Mouse (Mus musculus) limb, embryonic 11.5 days (tissue): ENCODE results near the gene Madcam1. TPM values are rescaled to one million over a fixed set of nuclear protein-coding genes. Genes with fewer than 3 reads are reported as not detected.
"Not testable (repeated sequence)": the region's sequence is repeated elsewhere in the genome, so short reads cannot be mapped to it uniquely, and the experiment has no call there.

Experiments
- ATAC-seq: fragments of 200-750 bp; cut with Nextera tagmentation; 2 replicates; pipeline ENCODE4 v1.8.0; 2017; ENCODE audit warnings: low read depth; ENCODE audit not compliant: insufficient number of reproducible peaks, low FRiP score, low TSS enrichment
- DNase-seq: peaks from one replicate; pipeline ENCODE4 v3.0.0-alpha.2; 2015; ENCODE audit warnings: low spot score
- H3K27ac ChIP-seq: fragments of 300-500 bp; sonication (generic); replicated peaks from 2 replicates; pipeline ENCODE4 v1.5.1; 2014; ENCODE audit warnings: low read depth, mild to moderate bottlenecking, low read length
- H3K27me3 ChIP-seq: fragments of 300-500 bp; sonication (generic); 2 replicates; pipeline ENCODE4 v1.6.1; 2014; ENCODE audit warnings: mild to moderate bottlenecking, low read length, mixed read lengths; ENCODE audit not compliant: control insufficient read depth, insufficient read depth
- H3K36me3 ChIP-seq: fragments of 300-500 bp; sonication (generic); 2 replicates; pipeline ENCODE4 v1.6.1; 2014; ENCODE audit warnings: mild to moderate bottlenecking, low read length, moderate library complexity, mixed read lengths; ENCODE audit not compliant: control insufficient read depth, insufficient read depth
- H3K4me1 ChIP-seq: fragments of 300-500 bp; sonication (generic); 2 replicates; pipeline ENCODE4 v1.6.1; 2014; ENCODE audit warnings: low read length, mixed read lengths; ENCODE audit not compliant: control insufficient read depth, insufficient read depth
- H3K4me2 ChIP-seq: fragments of 300-500 bp; sonication (generic); 2 replicates; pipeline ENCODE4 v1.6.1; 2014; ENCODE audit warnings: low read depth, mild to moderate bottlenecking, moderate library complexity; ENCODE audit not compliant: severe bottlenecking
- H3K4me3 ChIP-seq: fragments of 300-500 bp; sonication (generic); 2 replicates; pipeline ENCODE4 v1.5.1; 2014; ENCODE audit warnings: low read depth, low read length
- H3K9ac ChIP-seq: fragments of 300-500 bp; sonication (generic); 2 replicates; pipeline ENCODE4 v1.6.1; 2014; ENCODE audit warnings: mild to moderate bottlenecking, low read length
- H3K9me3 ChIP-seq: fragments of 300-500 bp; sonication (generic); 2 replicates; pipeline ENCODE4 v1.6.1; 2016; ENCODE audit warnings: low read length; ENCODE audit not compliant: control insufficient read depth
- WGBS: fragments of 180-500 bp; shearing (Covaris S2); extraction: QIAGEN DNeasy Blood & Tissue Kit; methylation state at CpG from one replicate; pipeline ENCODE4 v1.1.7; 2014; 5-methylcytosine and 5-hydroxymethylcytosine counted together
- polyA plus RNA-seq: library from polyadenylated mRNA; unstranded; fragments of >200 nt; fragmentation: Nextera tagmentation; extraction: Ambion mirVana; gene quantifications from 2 replicates; pipeline ENCODE4 v1.2.1, GENCODE M21; 2014

The Madcam1 gene
- polyA plus RNA-seq, 1 experiment from 2014 or later = 5.6 TPM

GRCm38 (mm10) chr10:79697916-79698315 is 33.6 kb downstream of the Madcam1 start:
- Histone ChIP-seq H3K4me3 (no peak overlapping the region), H3K9me3 (no peaks in the 10 kb centered on the region), H3K4me1 (peaks cover 11% of the 10 kb centered on the region; the same call in 1 of the 2 replicates), H3K9ac (no peak overlapping the region), H3K4me2 (no peak overlapping the region), H3K27me3 (no peaks in the 10 kb centered on the region), H3K36me3 (no peaks in the 10 kb centered on the region), H3K27ac (no peak overlapping the region)
- no peak for DNase-seq
- 75% methylated on average over 6 of the region's 6 CpGs for WGBS
- ATAC-seq = no peak

GRCm38 (mm10) chr10:79698459-79698858 is 34.1 kb downstream of the Madcam1 start:
- H3K4me1 ChIP-seq = peaks cover 11% of the 10 kb centered on the region; the same call in 1 of the 2 replicates
- no peaks in the 10 kb centered on the region for H3K27me3 ChIP-seq
- no peak overlapping the region for H3K4me3 ChIP-seq
- ATAC-seq = no peak
- no peaks in the 10 kb centered on the region for H3K9me3 ChIP-seq
- H3K4me2 ChIP-seq = no peak overlapping the region
- H3K36me3 ChIP-seq = no peaks in the 10 kb centered on the region
- WGBS = 94% methylated on average over 6 of the region's 6 CpGs
- H3K9ac ChIP-seq = no peak overlapping the region
- H3K27ac ChIP-seq = no peak overlapping the region
- DNase-seq = no peak

DNA sequence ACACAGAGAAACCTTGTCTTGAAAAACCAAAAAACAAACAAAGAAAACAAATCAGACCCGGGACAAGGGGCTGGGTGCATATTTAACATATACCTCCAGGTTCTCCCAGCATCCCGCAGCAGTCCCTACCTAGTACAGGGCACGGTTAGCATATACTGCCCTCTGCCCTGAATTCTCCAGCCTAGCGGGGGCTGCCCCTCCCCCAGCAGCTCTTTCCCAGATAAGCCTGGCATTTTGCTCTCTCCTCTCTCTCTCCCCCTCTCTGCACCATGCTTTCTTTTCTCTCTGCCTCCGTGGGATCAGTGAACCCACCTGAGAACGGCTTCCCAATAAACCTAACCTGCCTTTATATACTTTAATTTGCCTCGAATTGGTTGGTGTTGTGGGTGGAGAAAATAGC is 36.3 kb downstream of the Madcam1 start:
- Histone ChIP-seq H3K9me3 (no peaks in the 10 kb centered on the region), H3K36me3 (no peaks in the 10 kb centered on the region), H3K4me1 (peaks cover 15% of the 10 kb centered on the region), H3K27me3 (no peaks in the 10 kb centered on the region), H3K4me3 (no peak overlapping the region), H3K4me2 (no peak overlapping the region), H3K27ac (no peak overlapping the region), H3K9ac (no peak overlapping the region)
- DNase-seq (no peak), ATAC-seq (no peak)
- WGBS = 48% methylated on average over 7 of the region's 7 CpGs

DNA sequence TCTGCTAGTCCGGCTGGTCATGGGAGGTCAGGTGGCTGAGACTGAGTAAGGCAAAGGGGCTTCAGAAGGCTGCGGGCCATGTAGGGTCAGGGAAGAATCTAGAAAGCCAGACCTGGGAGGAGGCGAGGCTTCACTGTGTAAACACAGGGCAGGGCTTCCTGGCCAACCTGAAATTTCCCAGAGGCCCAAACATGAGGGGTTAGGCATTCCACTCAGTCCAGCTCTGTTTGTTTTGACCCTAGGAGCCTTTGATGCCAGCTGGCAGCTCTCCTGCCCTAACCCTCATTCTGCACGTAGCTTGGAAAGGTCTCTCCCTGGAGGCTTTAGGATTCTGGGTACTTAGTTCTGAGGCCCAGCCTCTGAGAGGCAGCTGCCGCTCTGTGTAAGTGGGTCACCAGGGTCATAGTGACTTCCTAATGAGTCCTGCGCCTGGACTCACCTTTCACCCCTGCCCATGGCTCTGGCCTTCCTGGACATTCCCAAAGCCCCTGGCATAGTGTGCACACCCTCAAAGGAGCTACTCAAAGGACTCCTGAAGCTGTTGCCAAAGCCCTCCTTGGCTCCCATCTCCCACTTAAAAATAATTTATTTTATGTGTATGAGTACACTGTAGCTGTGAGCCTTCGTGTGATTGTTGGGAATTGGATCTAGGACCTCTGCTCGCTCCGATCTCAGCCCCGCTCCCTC is 37.2 kb downstream of the Madcam1 start:
- H3K4me3 ChIP-seq = no peak overlapping the region

DNA sequence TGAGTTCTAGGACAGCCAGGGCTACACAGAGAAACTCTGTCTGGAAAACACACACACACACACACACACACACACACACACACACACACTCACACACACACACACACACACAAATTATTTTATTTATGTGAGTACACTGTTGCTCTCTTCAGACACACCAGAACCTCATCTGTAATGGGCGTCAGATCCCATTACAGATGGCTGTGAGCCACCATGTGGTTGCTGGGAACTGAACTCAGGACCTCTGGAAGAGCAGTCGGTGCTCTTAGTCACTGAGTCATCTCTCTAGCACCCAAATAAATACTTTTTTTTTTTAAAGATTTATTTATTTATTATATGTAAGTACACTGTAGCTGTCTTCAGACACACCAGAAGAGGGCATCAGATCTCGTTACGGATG is 38.6 kb downstream of the Madcam1 start:
- not testable (repeated sequence) for ATAC-seq, H3K4me2 ChIP-seq, H3K36me3 ChIP-seq, H3K9ac ChIP-seq, H3K27ac ChIP-seq, H3K9me3 ChIP-seq, H3K27me3 ChIP-seq, H3K4me3 ChIP-seq, DNase-seq
- WGBS = 81% methylated on average over 2 of the region's 4 CpGs
- H3K4me1 ChIP-seq = peaks cover 18% of the 10 kb centered on the region

More for the DNA sequence above, 37.2 kb downstream of the Madcam1 start:
- WGBS = 51% methylated on average over 10 of the region's 10 CpGs
- Histone ChIP-seq H3K27ac (no peak overlapping the region), H3K4me1 (peaks cover 18% of the 10 kb centered on the region), H3K36me3 (no peaks in the 10 kb centered on the region), H3K9me3 (no peaks in the 10 kb centered on the region), H3K27me3 (no peaks in the 10 kb centered on the region), H3K9ac (no peak overlapping the region), H3K4me2 (no peak overlapping the region)
- ATAC-seq (no peak), DNase-seq (no peak)

DNA sequence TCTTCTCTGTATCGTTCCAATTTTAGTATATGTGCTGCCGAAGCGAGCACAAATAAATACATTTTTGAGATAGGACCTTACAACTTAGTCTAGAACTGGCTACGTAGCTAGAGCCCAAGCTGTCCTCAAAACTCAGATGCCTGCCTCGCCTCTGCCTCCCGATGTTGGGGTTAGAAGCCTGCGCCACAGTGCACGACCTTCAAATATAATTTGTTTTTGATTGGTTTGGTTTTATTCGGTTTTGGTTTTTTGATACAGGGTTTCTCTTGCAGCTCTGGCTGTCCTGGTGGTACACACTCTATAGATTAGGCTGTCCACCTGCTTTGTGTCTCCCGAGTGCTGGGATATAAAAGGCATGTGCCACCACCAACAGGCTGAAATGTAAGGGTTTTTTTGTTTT is 39.2 kb downstream of the Madcam1 start:
- WGBS = 74% methylated on average over 10 of the region's 10 CpGs
- ATAC-seq (no peak), DNase-seq (no peak)
- H3K4me2 ChIP-seq = peak overlapping the region; percentile 84; the same call in 1 of the 2 replicates
- 0 out of 2 replicates have a peak, but pooled peaks cover 6% of the 10 kb centered on the region for H3K36me3 ChIP-seq
- H3K9me3 ChIP-seq = no peaks in the 10 kb centered on the region
- H3K27ac ChIP-seq = no peak overlapping the region
- H3K4me3 ChIP-seq = peak overlapping the region; percentile 79; the same call in 1 of the 2 replicates
- H3K27me3 ChIP-seq = no peaks in the 10 kb centered on the region
- peaks cover 18% of the 10 kb centered on the region for H3K4me1 ChIP-seq
- no peak overlapping the region for H3K9ac ChIP-seq

DNA sequence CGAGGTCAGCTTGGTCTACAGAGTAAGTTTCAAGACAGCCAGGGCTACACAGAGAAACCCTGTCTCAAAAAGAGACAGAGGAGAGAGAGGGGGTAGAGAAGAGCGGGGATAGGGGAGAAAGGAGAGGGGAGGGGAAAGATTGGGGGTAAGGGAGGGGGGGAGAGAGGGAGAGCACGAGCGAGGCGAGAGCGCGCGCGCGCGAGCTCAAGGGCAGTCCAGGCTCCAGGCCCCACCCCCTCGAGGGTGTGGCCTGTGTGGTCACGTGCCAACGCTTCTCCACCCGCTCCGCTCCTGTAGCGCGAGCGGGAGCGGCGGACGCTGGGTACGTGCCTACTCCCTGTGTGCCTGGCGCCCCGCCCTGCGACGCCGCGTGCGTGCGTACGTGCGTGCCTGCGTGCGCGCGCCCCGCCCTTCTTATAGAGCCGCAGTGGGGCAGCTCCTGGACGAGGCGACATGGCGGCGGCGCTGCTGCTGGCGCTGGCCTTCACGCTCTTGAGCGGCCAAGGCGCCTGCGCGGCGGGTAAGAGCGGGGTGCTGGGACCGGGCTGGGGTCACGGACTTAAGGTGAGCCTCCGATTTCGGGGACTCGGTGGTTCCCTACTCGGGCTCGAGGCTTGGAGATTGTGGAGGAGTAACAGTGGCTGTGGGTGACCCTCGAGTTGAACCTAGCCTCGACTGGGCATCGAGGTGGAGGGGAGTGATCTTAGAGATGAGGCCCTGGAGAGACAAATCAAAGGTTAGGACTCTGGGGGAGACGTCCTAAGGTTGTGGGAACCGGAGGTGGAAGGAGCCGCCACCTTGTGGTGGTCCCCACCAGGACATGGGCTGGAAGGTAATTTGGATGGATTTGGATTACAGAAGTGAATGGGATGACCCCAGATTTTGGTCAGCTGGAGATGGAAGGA is 40.0 kb downstream of the Madcam1 start, which contains the start of gene Bsg:
Bsg (plus strand) TSS at position 427 of the 905 bp plus-strand sequence.
- Histone ChIP-seq H3K4me3 (peak within 1 kb of the TSS; percentile 79), H3K27ac (peak within 1 kb of the TSS; percentile 55; the same call in 1 of the 2 replicates), H3K9me3 (no peaks in the 10 kb centered on the region), H3K27me3 (no peaks in the 10 kb centered on the region), H3K36me3 (peaks cover 12% of the 10 kb centered on the region; the same call in 1 of the 2 replicates), H3K4me1 (peaks cover 18% of the 10 kb centered on the region), H3K4me2 (peak within 1 kb of the TSS; percentile 84), H3K9ac (peak within 1 kb of the TSS; percentile 86)
- ATAC-seq (peak; percentile 91), DNase-seq (peak; percentile 99)
- under 1% methylated on average over 64 of the region's 65 CpGs for WGBS

- H3K27ac ChIP-seq = no peak overlapping the region; the same call in 1 of the 2 replicates
- peaks cover 18% of the 10 kb centered on the region for H3K36me3 ChIP-seq
- H3K9me3 ChIP-seq = no peaks in the 10 kb centered on the region
- peaks cover 18% of the 10 kb centered on the region for H3K4me1 ChIP-seq
- no peaks in the 10 kb centered on the region for H3K27me3 ChIP-seq
- peak overlapping the region; percentile 79 for H3K4me3 ChIP-seq
- no peak for DNase-seq
- peak overlapping the region; percentile 86 for H3K9ac ChIP-seq
- 6% methylated on average over 10 of the region's 10 CpGs for WGBS
- peak overlapping the region; percentile 84 for H3K4me2 ChIP-seq
- ATAC-seq = no peak
Measured at GRCm38 (mm10) chr10:79704970-79705360, 40.6 kb downstream of the Madcam1 start.
